Mouse (Mus musculus) CH12.LX (cell line): Measurements from ENCODE around the gene Rora. TPM values are rescaled to one million over a fixed set of nuclear protein-coding genes. Genes with fewer than 3 reads are reported as not detected.

ENCODE experiments used
- DNase-seq: peaks from one replicate; pipeline ENCODE4 v3.0.0-alpha.2; 2013; ENCODE audit errors: extremely low read depth
- H3K27ac ChIP-seq: 2 replicates; pipeline ENCODE4 v1.5.1; 2012; ENCODE audit warnings: low read depth, mild to moderate bottlenecking, control low read depth, moderate library complexity; ENCODE audit not compliant: insufficient read depth
- H3K27me3 ChIP-seq: replicated peaks from 2 replicates; pipeline ENCODE3; 2012; ENCODE audit warnings: inconsistent platforms
- H3K36me3 ChIP-seq, 2 experiments: replicated peaks in 1 of 2; 2 replicates each; pipeline versions ENCODE3 to v1.6.1; 2012; ENCODE audit warnings: inconsistent platforms in 1 of 2, low read length in 1 of 2, mild to moderate bottlenecking in 1 of 2, mixed read lengths in 1 of 2, moderate library complexity in 1 of 2; ENCODE audit not compliant: control insufficient read depth in 1 of 2, insufficient read depth in 1 of 2
- H3K4me1 ChIP-seq, 2 experiments: 2 replicates each; pipeline ENCODE4 v1.6.1; 2012; ENCODE audit warnings: inconsistent platforms in 1 of 2, moderate library complexity in 1 of 2; ENCODE audit not compliant: insufficient read depth in 2 of 2, control insufficient read depth in 1 of 2
- H3K4me2 ChIP-seq: 2 replicates; pipeline ENCODE4 v1.6.1; 2012; ENCODE audit warnings: low read depth, mild to moderate bottlenecking, control low read depth; ENCODE audit not compliant: poor library complexity, insufficient read depth, severe bottlenecking
- H3K4me3 ChIP-seq, 3 experiments: fragments of 150-350 bp in 1 of 3; sonication (generic) in 1 of 3; replicated peaks in 1 of 3; 2 replicates each; pipeline versions ENCODE3 to v1.5.1; 2011 to 2012; ENCODE audit warnings: low read depth in 2 of 3, low read length in 2 of 3, mild to moderate bottlenecking in 2 of 3, moderate library complexity in 2 of 3, control low read depth in 1 of 3, improper control_type of control experiment in 1 of 3, inconsistent platforms in 1 of 3, mixed read lengths in 1 of 3; ENCODE audit not compliant: poor library complexity in 1 of 3
- H3K79me2 ChIP-seq: replicated peaks from 2 replicates; pipeline ENCODE4 v1.6.1; 2012; ENCODE audit warnings: mild to moderate bottlenecking, moderate library complexity; ENCODE audit not compliant: control insufficient read depth, poor library complexity, insufficient read depth, severe bottlenecking; ENCODE audit errors: extremely low read depth
- H3K9ac ChIP-seq: 2 replicates; pipeline ENCODE4 v1.6.1; 2012; ENCODE audit warnings: low read depth, mild to moderate bottlenecking, control low read depth, moderate library complexity; ENCODE audit not compliant: insufficient read depth
- H3K9me3 ChIP-seq: replicated peaks from 2 replicates; pipeline ENCODE3; 2012; ENCODE audit warnings: low read length, inconsistent platforms, mixed read lengths
- CTCF ChIP-seq, 2 experiments: IDR thresholded peaks in 1 of 2; conservative IDR thresholded peaks in 1 of 2; 2 replicates each; pipeline ENCODE4 v1.5.1; 2011 to 2012; ENCODE audit warnings: low read depth in 2 of 2, low read length in 2 of 2, improper control_type of control experiment in 1 of 2, inconsistent platforms in 1 of 2, mild to moderate bottlenecking in 1 of 2, moderate library complexity in 1 of 2
- ELF1 ChIP-seq: IDR thresholded peaks from 2 replicates; pipeline ENCODE4 v1.6.1; 2014; ENCODE audit warnings: low read depth, mild to moderate bottlenecking, inconsistent platforms, low read length, improper control_type of control experiment
- GABPA ChIP-seq: IDR thresholded peaks from 2 replicates; pipeline ENCODE4 v1.6.1; 2012; ENCODE audit warnings: low read depth, low read length, improper control_type of control experiment, inconsistent platforms; ENCODE audit not compliant: insufficient replicate concordance
- MAFK ChIP-seq: IDR thresholded peaks from 2 replicates; pipeline ENCODE4 v1.6.1; 2011; ENCODE audit warnings: low read length, improper control_type of control experiment; ENCODE audit not compliant: insufficient replicate concordance
- MAZ ChIP-seq: IDR thresholded peaks from 2 replicates; pipeline ENCODE4 v1.6.1; 2012; ENCODE audit warnings: low read depth, mild to moderate bottlenecking, inconsistent platforms, low read length, improper control_type of control experiment, moderate library complexity
- NELFE ChIP-seq: IDR thresholded peaks from 2 replicates; pipeline ENCODE4 v1.6.1; 2011; ENCODE audit warnings: low read depth, low read length, improper control_type of control experiment
- POLR2A ChIP-seq: IDR thresholded peaks from 2 replicates; pipeline ENCODE4 v1.6.1; 2011; ENCODE audit warnings: low read depth, mild to moderate bottlenecking, improper control_type of control experiment, low read length
- POLR2AphosphoS2 ChIP-seq: IDR thresholded peaks from 2 replicates; pipeline ENCODE4 v1.6.1; 2011; ENCODE audit warnings: low read depth, low read length, improper control_type of control experiment
- RCOR1 ChIP-seq: conservative IDR thresholded peaks from 2 replicates; pipeline ENCODE4 v1.6.1; 2012; ENCODE audit warnings: low read depth, mild to moderate bottlenecking, inconsistent platforms, low read length, improper control_type of control experiment
- USF2 ChIP-seq: conservative IDR thresholded peaks from 2 replicates; pipeline ENCODE4 v1.6.1; 2011; ENCODE audit warnings: low read depth, low read length, improper control_type of control experiment
- ZC3H11A ChIP-seq: IDR thresholded peaks from 2 replicates; pipeline ENCODE4 v1.6.1; 2012; ENCODE audit warnings: low read depth, mild to moderate bottlenecking, inconsistent platforms, low read length, improper control_type of control experiment
- ZNF384 ChIP-seq: IDR thresholded peaks from 2 replicates; pipeline ENCODE4 v1.6.1; 2012; ENCODE audit warnings: low read depth, low read length, improper control_type of control experiment, inconsistent platforms
- dilution Hi-C: fragments of 300-500 bp; cut with MboI; formaldehyde crosslinking; loops from 2 replicates; pipeline ENCODE4 v1.14.3; 2020; ENCODE audit warnings: low sequenced_read_pairs; ENCODE audit not compliant: extremely low pct_unique_long_range_greater_than_20kb, extremely low pct_ligation_motif_present
- in situ Hi-C: fragments of 300-500 bp; cut with MboI; formaldehyde crosslinking; loops from 3 replicates; pipeline ENCODE4 v1.14.3; 2019; ENCODE audit warnings: low sequenced_read_pairs, low pct_ligation_motif_present, low pct_unique_long_range_greater_than_20kb, mixed read lengths
- polyA plus RNA-seq: library from polyadenylated mRNA; unstranded; fragments of >175 nt; gene quantifications from 2 replicates; pipeline ENCODE4 v1.2.1, GENCODE M21; 2012; ENCODE audit warnings: low read depth; ENCODE audit not compliant: insufficient read length
- total RNA-seq, 2 experiments: library from RNA; depleted of rRNA; stranded (reverse); fragments of 300-350 nt in 1 of 2; fragments of >200 nt in 1 of 2; gene quantifications; 2 replicates each; pipeline ENCODE4 v1.2.3; 2012 to 2014

Gene Rora
- total and polyA plus RNA-seq, 3 experiments: 0.36 to 0.66 (median 0.64) TPM

GRCm38 (mm10) chr9:69435194-69435593, 781.6 kb downstream of the Rora start:
- Histone ChIP-seq H3K4me3 (no peak overlapping the region), H3K4me2 (no peak overlapping the region), H3K9me3 (no peaks in the 10 kb centered on the region), H3K27ac (no peak overlapping the region), H3K9ac (no peak overlapping the region), H3K4me1 (no peaks in the 10 kb centered on the region), H3K79me2 (no peaks in the 10 kb centered on the region), H3K27me3 (no peaks in the 10 kb centered on the region), H3K36me3 (peaks cover 12 to 35% of the 10 kb centered on the region in 2 experiments)
- in situ Hi-C loops (no loop called here), dilution Hi-C loops (no loop called here)
- DNase-seq: no peak
- TF ChIP-seq MAFK (no peak), NELFE (no peak), ELF1 (no peak), MAZ (no peak), GABPA (no peak), CTCF (conservative IDR thresholded peaks at IDR 0.05 in 1 of 2, IDR thresholded peaks at IDR 0.05 in 1 of 2; ENCODE audit: low read depth in 2 of 2, low read length in 2 of 2) (no peak)

- no peaks in the 10 kb centered on the region for H3K4me1 ChIP-seq
- H3K4me2 ChIP-seq: no peak overlapping the region
- H3K27me3 ChIP-seq: no peaks in the 10 kb centered on the region
- no peak overlapping the region for H3K27ac ChIP-seq
- no peak overlapping the region for H3K9ac ChIP-seq
- H3K36me3 ChIP-seq: peaks cover 7 to 31% of the 10 kb centered on the region in 2 experiments
- DNase-seq: no peak
- no peaks in the 10 kb centered on the region for H3K9me3 ChIP-seq
- H3K79me2 ChIP-seq: no peaks in the 10 kb centered on the region
- TF ChIP-seq RCOR1: no peak
- TF ChIP-seq MAFK: no peak
- no peak for TF ChIP-seq POLR2A
- no peak for TF ChIP-seq MAZ
- TF ChIP-seq USF2: no peak
- no peak for TF ChIP-seq ZC3H11A
- TF ChIP-seq ZNF384: no peak
- TF ChIP-seq POLR2AphosphoS2: no peak
- TF ChIP-seq, all 38 proteins: peak for 0
- in situ Hi-C loops: no loop called here
- no peak overlapping the region for H3K4me3 ChIP-seq
- dilution Hi-C loops: no loop called here
These were observed 782.1 kb downstream of the Rora start for GRCm38 (mm10) chr9:69435662-69436061.
